Mouse (Mus musculus) kidney, adult 11 months (tissue): ENCODE results near the gene Ifi44.
A peak's percentile ranks its signal among the peaks of the same experiment; 100 is the strongest.

Experiments used
- DNase-seq: peaks from one replicate; pipeline ENCODE4 v3.0.0; 2022

Gene Ifi44

GRCm38 (mm10) chr3:151749737-151750136, at the start of gene Ifi44:
Ifi44 (minus strand) TSS chr3:151749960.
- peak; percentile 15 for DNase-seq

- no peak for DNase-seq
Observed at GRCm38 (mm10) chr3:151788622-151789021, 38.9 kb upstream of the Ifi44 start.

GRCm38 (mm10) chr3:151775089-151775488, 25.3 kb upstream of the Ifi44 start:
- DNase-seq, result peak; percentile 16

GRCm38 (mm10) chr3:151771074-151771473, 21.3 kb upstream of the Ifi44 start:
- peak; percentile 20 for DNase-seq

GRCm38 (mm10) chr3:151748514-151748913, 1.2 kb downstream of the Ifi44 start:
- DNase-seq, result no peak

GRCm38 (mm10) chr3:151746058-151746457, 3.7 kb downstream of the Ifi44 start:
- no peak for DNase-seq

GRCm38 (mm10) chr3:151742223-151742622, 7.5 kb downstream of the Ifi44 start:
- no peak for DNase-seq

GRCm38 (mm10) chr3:151716246-151716645, 33.5 kb downstream of the Ifi44 start:
- DNase-seq, result no peak

GRCm38 (mm10) chr3:151707335-151707734, 42.4 kb downstream of the Ifi44 start:
- no peak for DNase-seq
